Mouse (Mus musculus): ENCODE data around the gene Dok4.

DNA sequence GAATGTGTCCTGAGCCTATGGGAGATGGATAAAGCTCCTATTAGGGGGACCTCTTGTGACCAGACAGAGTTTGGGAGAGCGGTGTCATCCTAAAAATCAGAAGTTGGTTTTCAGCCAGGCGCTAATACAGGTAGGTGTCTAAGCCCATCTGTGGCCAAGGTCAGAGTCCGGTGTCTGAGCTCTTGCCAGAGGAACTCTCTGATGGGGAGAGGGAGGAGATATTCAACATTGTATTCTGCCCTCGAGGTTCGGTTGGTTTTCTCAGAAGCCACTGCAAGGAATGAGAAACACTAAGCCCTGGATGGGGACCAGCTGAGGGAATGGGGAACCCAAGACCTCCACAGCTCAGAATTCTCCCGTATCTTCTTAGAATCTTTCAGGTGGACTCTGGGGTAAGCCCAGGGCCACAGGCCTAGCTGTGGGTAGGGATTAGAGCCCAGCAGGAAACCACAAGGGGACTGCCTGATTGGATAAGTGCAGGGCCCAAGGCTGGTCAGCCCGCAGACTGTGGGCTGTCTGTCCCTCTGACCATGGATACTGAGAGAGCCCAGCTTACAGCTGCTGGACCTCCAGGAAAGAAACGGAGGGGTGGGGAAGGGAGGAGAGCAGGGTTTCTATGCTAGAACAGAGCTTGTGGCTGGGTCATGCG is 40.3 kb upstream of the Dok4 start:
- TF ChIP-seq CTCF (IDR thresholded peaks at IDR 0.05; ENCODE audit: low read depth) (no peak), EP300 (optimal IDR thresholded peaks at IDR 0.05) (no peak)

Data from stomach, postnatal 0 days (tissue).